Mouse (Mus musculus) myocyte (in vitro differentiated cells): ENCODE data around the gene Ptges3. TPM values are rescaled to one million over a fixed set of nuclear protein-coding genes. Genes with fewer than 3 reads are reported as not detected.

Experiments used
- H3K27me3 ChIP-seq: one replicate; pipeline ENCODE4 v1.6.1; 2011; ENCODE audit not compliant: control insufficient read depth, insufficient read depth, insufficient read length
- H3K36me3 ChIP-seq: one replicate; pipeline ENCODE4 v1.6.1; 2011; ENCODE audit not compliant: control insufficient read depth, insufficient read depth
- H3K4me2 ChIP-seq: one replicate; pipeline ENCODE4 v1.6.1; 2011; ENCODE audit warnings: low read depth, control low read depth
- H3K4me3 ChIP-seq: one replicate; pipeline ENCODE4 v1.5.1; 2011; ENCODE audit warnings: mild to moderate bottlenecking, control low read depth, moderate library complexity
- H3K79me2 ChIP-seq: one replicate; pipeline ENCODE4 v1.6.1; 2011; ENCODE audit not compliant: control insufficient read depth, insufficient read depth
- H3ac ChIP-seq: one replicate; pipeline ENCODE4 v1.6.1; 2011; ENCODE audit not compliant: control insufficient read depth, insufficient read length
- CEBPB ChIP-seq: IDR thresholded peaks from 2 replicates; pipeline ENCODE4 v1.6.1; 2011; ENCODE audit warnings: mild to moderate bottlenecking, moderate library complexity; ENCODE audit not compliant: poor library complexity, insufficient read depth, severe bottlenecking
- E2F4 ChIP-seq: IDR thresholded peaks from one replicate; pipeline ENCODE4 v1.6.1; 2011; ENCODE audit warnings: mild to moderate bottlenecking, control low read depth, moderate library complexity; ENCODE audit not compliant: insufficient read depth
- MAX ChIP-seq: IDR thresholded peaks from one replicate; pipeline ENCODE4 v1.6.1; 2011; ENCODE audit warnings: low read depth, mild to moderate bottlenecking, control low read depth
- MYOD1 ChIP-seq, 3 experiments: IDR thresholded peaks; one replicate each; pipeline ENCODE4 v1.6.1; 2011; ENCODE audit warnings: control low read depth in 2 of 3, low read depth in 2 of 3, mild to moderate bottlenecking in 2 of 3, moderate library complexity in 1 of 3; ENCODE audit not compliant: insufficient read length in 2 of 3, control insufficient read depth in 1 of 3
- MYOG ChIP-seq, 3 experiments: IDR thresholded peaks; one replicate each; pipeline ENCODE4 v1.6.1; 2011; ENCODE audit warnings: control low read depth in 2 of 3, low read depth in 2 of 3, mild to moderate bottlenecking in 2 of 3; ENCODE audit not compliant: insufficient read length in 2 of 3, control insufficient read depth in 1 of 3, insufficient read depth in 1 of 3
- POLR2A ChIP-seq: IDR thresholded peaks from one replicate; pipeline ENCODE4 v1.6.1; 2011; ENCODE audit warnings: low read depth, mild to moderate bottlenecking, control low read depth, moderate library complexity; ENCODE audit not compliant: insufficient read length
- POLR2AphosphoS2 ChIP-seq: IDR thresholded peaks from one replicate; pipeline ENCODE4 v1.6.1; 2011; ENCODE audit warnings: low read depth, control low read depth; ENCODE audit not compliant: insufficient read length
- REST ChIP-seq: IDR thresholded peaks from one replicate; pipeline ENCODE4 v1.6.1; 2011; ENCODE audit warnings: mild to moderate bottlenecking, control low read depth, moderate library complexity; ENCODE audit not compliant: insufficient read depth, insufficient read length
- SRF ChIP-seq: IDR thresholded peaks from one replicate; pipeline ENCODE4 v1.6.1; 2011; ENCODE audit warnings: low read depth; ENCODE audit not compliant: control insufficient read depth, insufficient read length
- TCF12 ChIP-seq: IDR thresholded peaks from one replicate; pipeline ENCODE4 v1.6.1; 2011; ENCODE audit warnings: mild to moderate bottlenecking, control low read depth; ENCODE audit not compliant: poor library complexity, insufficient read depth, severe bottlenecking
- TCF3 ChIP-seq: IDR thresholded peaks from one replicate; pipeline ENCODE4 v1.6.1; 2011; ENCODE audit warnings: low read depth, control low read depth; ENCODE audit not compliant: insufficient read length
- USF1 ChIP-seq: IDR thresholded peaks from one replicate; pipeline ENCODE4 v1.6.1; 2011; ENCODE audit warnings: low read depth, mild to moderate bottlenecking, control low read depth, moderate library complexity
- polyA plus RNA-seq: library from polyadenylated mRNA; unstranded; fragments of >200 nt; fragmentation: generic; extraction: Trizol; gene quantifications from one replicate; pipeline ENCODE4 v1.2.1, GENCODE M21; 2012; ENCODE audit warnings: missing spikeins

The Ptges3 gene
- polyA plus RNA-seq, result 84.3 TPM

- H3K36me3 ChIP-seq, result no peaks in the 10 kb centered on the region
- peak within 1 kb of the TSS; percentile 60 for H3ac ChIP-seq
- no peaks in the 10 kb centered on the region for H3K27me3 ChIP-seq
- H3K4me2 ChIP-seq, result peak within 1 kb of the TSS; percentile 94
- H3K79me2 ChIP-seq, result peaks cover 45% of the 10 kb centered on the region
- TF ChIP-seq POLR2AphosphoS2 (no peak), MAX (no peak), REST (peak; percentile 24), TCF3 (no peak), MYOD1 (IDR thresholded peaks at IDR 0.05; ENCODE audit: control insufficient read depth in 1 of 3, insufficient read length in 2 of 3, low read depth in 2 of 3) (no peak), TCF12 (no peak), MYOG (IDR thresholded peaks at IDR 0.05; ENCODE audit: control insufficient read depth in 1 of 3, insufficient read depth in 1 of 3, insufficient read length in 2 of 3, low read depth in 2 of 3) (no peak), E2F4 (peak; percentile 36), POLR2A (peak; percentile 91), USF1 (no peak), SRF (peak; percentile 4), CEBPB (no peak)
- H3K4me3 ChIP-seq, result peak within 1 kb of the TSS; percentile 83
Measured at GRCm38 (mm10) chr10:128058601-128059151, at the start of gene Ptges3. Ptges3 (plus strand) TSS chr10:128058954.

DNA sequence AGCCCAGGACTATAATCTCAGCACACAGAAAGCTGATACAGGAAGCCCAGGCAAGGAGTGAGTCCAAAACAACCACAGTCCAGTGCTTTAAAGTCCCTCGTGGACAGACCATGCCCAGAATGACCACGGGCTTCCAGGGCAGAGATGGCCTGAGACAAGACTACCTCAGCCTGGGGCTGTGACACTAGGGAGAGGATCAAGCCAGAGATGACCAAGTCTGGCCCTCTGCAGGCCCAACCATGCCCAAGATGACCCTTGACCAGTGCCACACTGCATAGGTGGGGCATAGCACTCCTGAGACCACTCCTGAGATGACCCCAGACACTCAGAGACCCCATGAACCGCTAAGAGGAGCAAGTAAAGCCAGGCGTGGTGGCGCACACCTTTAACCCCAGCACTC is 49.0 kb upstream of the Ptges3 start:
- Histone ChIP-seq H3K4me2 (no peak overlapping the region), H3K79me2 (no peaks in the 10 kb centered on the region), H3K27me3 (no peaks in the 10 kb centered on the region), H3K36me3 (no peaks in the 10 kb centered on the region), H3ac (no peak overlapping the region), H3K4me3 (no peak overlapping the region)
- TF ChIP-seq REST (no peak), E2F4 (no peak), MYOG (IDR thresholded peaks at IDR 0.05; ENCODE audit: control insufficient read depth in 1 of 3, insufficient read depth in 1 of 3, insufficient read length in 2 of 3, low read depth in 2 of 3) (no peak)

- TF ChIP-seq MYOG (IDR thresholded peaks at IDR 0.05; ENCODE audit: control insufficient read depth in 1 of 3, insufficient read depth in 1 of 3, insufficient read length in 2 of 3, low read depth in 2 of 3), result no peak
- peak; percentile 24 for TF ChIP-seq SRF
- no peak for TF ChIP-seq POLR2AphosphoS2
- peak; percentile 66 for TF ChIP-seq E2F4
- TF ChIP-seq POLR2A, result peak; percentile 40
- TF ChIP-seq REST, result no peak
- no peaks in the 10 kb centered on the region for H3K36me3 ChIP-seq
- H3K4me3 ChIP-seq, result peak within 1 kb of the TSS; percentile 33
- no peaks in the 10 kb centered on the region for H3K27me3 ChIP-seq
- peaks cover 5% of the 10 kb centered on the region for H3K79me2 ChIP-seq
- no peak within 1 kb of the TSS for H3ac ChIP-seq
- H3K4me2 ChIP-seq, result peak within 1 kb of the TSS; percentile 81
Measured at GRCm38 (mm10) chr10:128015068-128015934, 43.5 kb upstream of the Ptges3 start, which contains the start of gene Prim1. Prim1 (plus strand) TSS chr10:128015168.

DNA sequence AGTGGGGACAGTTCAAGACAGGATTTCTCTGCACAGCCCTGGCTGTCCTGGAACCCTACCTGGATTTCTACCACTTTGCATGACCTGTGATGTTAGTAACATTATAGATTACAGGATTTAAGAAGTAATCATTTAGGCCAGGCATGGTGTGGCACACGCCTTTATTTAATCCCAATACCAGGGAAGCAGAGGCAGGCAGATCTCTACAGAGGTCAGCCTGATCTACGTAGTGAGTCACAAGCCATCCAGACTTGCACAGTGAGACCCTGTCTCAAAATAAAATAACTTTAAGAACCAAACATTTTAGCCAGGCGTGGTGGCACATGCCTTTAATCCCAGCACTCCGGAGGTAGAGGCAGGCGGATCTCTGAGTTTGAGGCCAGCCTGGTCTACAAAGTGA is 36.6 kb upstream of the Ptges3 start:
- TF ChIP-seq POLR2A (no peak), REST (no peak), CEBPB (no peak), TCF12 (no peak), SRF (no peak), USF1 (no peak), TCF3 (no peak), POLR2AphosphoS2 (no peak), MAX (no peak), MYOG (IDR thresholded peaks at IDR 0.05; ENCODE audit: control insufficient read depth in 1 of 3, insufficient read depth in 1 of 3, insufficient read length in 2 of 3, low read depth in 2 of 3) (no peak), E2F4 (no peak)
- Histone ChIP-seq H3K79me2 (no peaks in the 10 kb centered on the region), H3K4me3 (no peak overlapping the region), H3K27me3 (no peaks in the 10 kb centered on the region), H3K36me3 (peaks cover 3% of the 10 kb centered on the region), H3ac (no peak overlapping the region), H3K4me2 (no peak overlapping the region)

- Histone ChIP-seq H3K36me3 (peaks cover 7% of the 10 kb centered on the region), H3K27me3 (no peaks in the 10 kb centered on the region), H3K4me2 (no peak overlapping the region), H3K4me3 (no peak overlapping the region), H3ac (no peak overlapping the region), H3K79me2 (no peaks in the 10 kb centered on the region)
- TF ChIP-seq MYOG (IDR thresholded peaks at IDR 0.05; ENCODE audit: control insufficient read depth in 1 of 3, insufficient read depth in 1 of 3, insufficient read length in 2 of 3, low read depth in 2 of 3) (no peak), REST (no peak), POLR2AphosphoS2 (no peak), TCF3 (no peak), POLR2A (no peak), TCF12 (no peak), MYOD1 (IDR thresholded peaks at IDR 0.05; ENCODE audit: control insufficient read depth in 1 of 3, insufficient read length in 2 of 3, low read depth in 2 of 3) (no peak), CEBPB (no peak), USF1 (no peak), E2F4 (no peak), SRF (no peak), MAX (no peak)
Measured at GRCm38 (mm10) chr10:128023496-128023895, 35.3 kb upstream of the Ptges3 start.
